Mouse (Mus musculus): Measurements from ENCODE around the gene Efl1. TPM values are rescaled to one million over a fixed set of nuclear protein-coding genes. Genes with fewer than 3 reads are reported as not detected.
"Not testable (repeated sequence)": the region's sequence is repeated elsewhere in the genome, so short reads cannot be mapped to it uniquely, and the experiment has no call there.

Efl1 gene
- total RNA-seq, 2 experiments from 2014 or later, result 10.3 to 12.5 TPM

DNA sequence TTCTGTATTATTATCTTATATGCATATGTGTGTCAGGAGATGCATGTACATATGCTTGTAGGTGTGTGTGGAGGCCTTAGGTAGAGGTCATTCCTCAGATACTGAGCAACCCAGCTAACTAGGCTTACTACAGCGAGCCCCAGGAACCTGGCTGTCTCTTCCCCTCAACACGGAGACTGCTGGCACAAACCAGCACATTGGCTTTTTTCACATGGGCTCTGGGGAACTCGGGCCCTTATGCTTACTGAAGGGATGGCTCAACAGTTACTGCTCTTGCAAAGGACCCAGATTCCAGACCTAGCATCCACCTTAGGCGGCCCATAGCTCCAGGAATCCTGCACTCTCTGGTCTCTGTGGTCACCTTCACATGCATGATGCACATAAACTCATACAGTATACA lies 110.7 kb downstream of the Efl1 start:
- DNase-seq, result no peak

DNA sequence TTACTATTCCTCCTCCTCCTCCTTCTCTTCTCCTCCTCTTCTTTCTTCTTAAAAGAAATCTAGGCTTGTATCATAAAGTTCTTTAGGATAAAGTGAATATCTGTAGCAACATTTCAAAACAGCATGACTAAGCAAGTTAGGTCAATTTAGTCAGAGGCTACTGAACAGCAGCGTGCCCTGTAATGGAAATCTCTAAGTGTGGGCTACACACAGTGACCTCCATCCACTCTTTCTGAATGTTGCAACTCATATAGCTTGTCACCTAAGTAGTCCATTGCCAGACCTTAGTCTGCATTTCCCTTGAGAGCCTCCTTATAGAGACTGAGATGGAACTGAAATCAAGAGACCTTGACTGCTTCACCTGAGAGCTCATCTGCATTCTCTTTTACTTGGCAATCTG lies 116.5 kb downstream of the Efl1 start:
- DNase-seq, result no peak

DNA sequence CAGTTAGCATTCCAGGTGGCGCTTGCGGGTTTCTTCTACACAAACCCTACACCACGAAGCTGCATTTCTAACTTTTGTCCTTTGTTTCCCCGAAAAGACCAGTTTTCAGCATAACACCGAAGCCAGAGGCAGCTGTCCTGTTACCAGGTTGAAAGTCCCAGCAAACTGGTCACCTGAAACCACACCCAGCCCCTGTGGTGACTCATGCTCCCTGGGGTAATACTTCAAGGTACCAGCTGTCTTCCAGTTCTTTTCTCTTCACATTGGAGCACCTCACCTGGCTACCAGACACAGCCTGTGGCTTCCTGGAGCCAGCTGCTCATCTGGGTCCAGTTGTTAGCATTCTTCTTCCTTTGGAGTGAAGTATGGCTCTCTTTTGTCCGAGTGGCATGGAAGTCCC lies 118.2 kb downstream of the Efl1 start:
- no peak for DNase-seq

DNA sequence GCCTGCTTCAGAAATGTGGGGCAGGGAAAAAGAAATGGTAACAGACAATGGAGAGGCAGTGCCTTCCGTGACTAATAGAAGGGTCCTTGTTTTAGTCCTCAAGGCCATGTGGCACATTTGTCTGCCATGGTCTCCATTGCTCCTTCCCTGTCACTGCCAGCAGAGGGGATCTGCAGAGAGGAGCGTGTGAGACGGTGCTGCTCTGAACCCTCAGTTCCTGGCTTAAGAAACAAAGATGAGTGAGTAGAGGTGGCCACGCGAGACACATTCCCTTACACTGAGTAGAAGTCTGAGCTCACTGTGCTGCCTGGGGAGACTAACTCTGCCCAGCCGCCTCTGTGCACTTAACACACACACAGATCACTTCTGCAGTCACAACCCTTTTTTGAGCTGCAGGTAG lies 121.8 kb downstream of the Efl1 start:
- no peak for DNase-seq

DNA sequence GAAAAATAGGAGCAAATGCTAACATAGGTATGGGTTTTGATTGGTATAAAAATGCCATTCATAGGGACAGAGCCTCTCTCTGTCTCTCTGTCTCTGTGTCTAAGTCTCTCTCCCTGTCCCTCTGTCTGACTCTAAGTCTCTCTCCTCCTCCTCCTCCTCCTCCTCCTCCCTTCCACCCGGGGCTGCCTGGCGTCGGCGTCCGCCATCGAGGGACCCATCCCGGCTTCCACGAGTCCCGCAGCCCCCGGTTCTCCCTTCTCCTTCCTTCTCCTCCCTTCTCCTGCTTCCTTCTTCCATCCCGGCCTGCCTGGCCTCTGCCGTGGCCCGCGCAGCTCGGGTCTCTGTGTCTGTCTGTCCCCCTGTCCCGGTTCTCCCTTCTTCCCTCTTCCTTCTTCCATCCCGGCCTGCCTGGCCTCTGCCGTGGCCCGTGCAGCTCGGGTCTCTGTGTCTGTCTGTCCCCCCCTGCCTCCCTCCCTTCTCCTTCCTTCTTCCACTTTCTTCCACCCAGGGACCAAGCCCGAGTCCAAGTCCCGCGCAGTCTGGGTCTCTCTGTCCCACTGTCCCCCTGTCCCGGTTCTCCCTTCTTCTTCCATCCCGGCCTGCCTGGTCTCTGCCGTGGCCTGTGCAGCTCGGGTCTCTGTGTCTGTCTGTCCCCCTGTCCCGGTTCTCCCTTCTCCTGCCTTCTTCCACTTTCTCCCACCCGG lies 122.7 kb downstream of the Efl1 start:
- DNase-seq, result not testable (repeated sequence)

DNA sequence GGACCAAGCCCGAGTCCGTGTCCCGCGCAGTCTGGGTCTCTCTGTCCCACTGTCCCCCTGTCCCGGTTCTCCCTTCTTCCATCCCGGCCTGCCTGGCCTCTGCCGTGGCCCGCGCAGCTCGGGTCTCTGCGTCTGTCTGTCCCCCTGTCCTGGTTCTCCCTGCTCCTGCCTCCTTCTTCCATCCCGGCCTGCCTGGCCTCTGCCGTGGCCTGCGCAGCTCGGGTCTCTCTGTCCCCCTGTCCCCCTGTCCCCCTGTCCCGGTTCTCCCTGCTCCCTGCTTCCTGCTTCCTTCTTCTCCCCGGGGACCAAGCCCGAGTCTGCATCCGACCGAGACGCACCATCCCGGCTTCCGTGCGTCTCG lies 123.2 kb downstream of the Efl1 start:
- DNase-seq, result not testable (repeated sequence)

DNA sequence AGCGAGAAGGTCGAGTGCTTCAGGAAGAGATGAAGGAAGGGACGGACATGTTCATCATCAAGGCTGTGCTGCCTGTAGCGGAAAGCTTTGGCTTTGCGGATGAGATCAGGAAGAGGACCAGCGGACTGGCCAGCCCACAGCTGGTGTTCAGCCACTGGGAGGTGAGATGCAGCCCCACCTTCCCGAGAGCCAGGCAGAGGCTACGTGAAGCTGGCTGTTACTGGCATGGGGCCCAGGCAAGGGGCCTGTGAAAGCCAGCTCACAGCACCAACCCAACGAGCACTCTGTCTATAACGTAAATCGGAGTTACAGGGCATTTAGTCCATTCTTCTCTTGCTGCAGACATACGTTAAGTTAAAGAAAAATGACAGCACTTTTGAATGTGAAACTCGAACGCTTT lies 124.1 kb downstream of the Efl1 start:
- DNase-seq, result no peak

DNA sequence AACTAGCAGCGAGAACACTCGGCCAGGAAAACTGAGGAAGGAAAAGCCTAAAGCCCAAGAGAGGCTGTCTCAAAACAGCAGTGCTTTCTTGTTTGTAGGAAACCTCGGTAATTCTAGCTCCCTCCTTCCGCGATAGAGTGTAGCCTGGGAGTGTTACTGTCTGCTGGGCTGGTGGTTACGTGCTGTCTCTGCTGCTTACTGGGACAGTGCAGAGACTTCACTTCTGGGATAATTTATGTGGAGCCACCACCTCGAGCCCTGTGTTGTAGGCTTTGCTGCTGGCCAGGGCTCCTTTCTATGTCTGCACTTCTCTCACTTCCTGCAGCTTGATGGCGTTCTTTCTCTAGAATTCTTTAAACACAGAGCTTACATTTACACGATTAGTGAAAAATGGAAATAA lies 124.7 kb downstream of the Efl1 start:
- DNase-seq, result no peak

DNA sequence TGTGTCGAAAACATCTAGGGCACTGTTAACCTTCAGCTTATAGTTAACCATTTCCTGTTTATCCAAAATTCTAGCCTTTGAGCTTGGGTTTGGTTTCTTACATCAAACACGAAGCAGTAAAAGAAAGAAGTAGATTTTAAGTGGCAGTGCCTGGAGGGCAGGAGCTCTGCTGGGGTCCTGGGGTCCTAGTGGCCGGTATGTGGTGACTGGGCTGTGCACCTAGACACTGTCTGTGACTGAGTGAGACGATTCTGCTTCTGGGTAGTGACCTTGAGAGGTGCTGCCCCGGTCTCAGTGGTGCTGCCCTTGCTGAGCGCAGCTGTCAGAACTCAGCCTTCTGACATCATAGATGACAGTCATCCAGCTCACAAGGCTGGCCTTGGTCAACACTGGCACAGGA lies 125.5 kb downstream of the Efl1 start:
- no peak for DNase-seq

DNA sequence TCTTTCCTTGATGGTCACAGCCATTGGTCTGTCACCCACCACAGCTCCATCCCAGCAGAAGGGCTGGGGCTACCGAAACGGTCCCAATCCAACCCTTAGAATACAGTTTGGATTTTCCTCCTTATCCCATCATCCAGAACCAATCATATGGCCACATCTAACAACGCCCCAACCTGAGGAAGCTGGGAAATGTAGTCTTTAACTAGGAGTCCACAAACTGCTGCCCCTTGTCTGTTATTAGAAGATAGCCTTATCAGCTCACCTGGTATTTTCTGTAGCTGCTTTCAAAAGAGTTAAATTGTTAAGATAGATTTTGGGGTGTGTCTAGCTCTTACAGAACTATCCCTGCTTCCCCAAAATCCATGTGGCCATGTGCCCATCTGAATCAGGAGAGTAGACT lies 126.7 kb downstream of the Efl1 start:
- no peak for DNase-seq

DNA sequence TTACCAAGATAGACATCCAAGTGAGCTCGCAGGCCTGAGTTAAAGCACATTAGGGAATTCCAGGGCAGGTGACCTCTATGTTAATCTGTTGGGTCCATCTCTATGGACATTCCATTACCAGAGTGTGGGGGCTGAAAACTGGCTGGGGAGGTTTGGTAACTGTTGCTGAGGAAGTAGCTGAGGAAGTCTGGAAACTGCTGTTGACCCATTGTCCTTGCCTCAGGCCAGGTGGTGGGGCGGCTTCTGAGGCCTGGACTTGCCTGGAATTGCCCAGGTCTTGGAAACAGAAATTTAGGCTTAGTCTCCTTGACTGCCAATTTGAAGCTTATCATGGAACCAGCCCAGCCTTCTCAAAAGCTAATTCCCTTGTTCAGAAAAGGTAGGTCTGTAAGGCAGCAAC lies 134.7 kb downstream of the Efl1 start:
- no peak for DNase-seq

DNA sequence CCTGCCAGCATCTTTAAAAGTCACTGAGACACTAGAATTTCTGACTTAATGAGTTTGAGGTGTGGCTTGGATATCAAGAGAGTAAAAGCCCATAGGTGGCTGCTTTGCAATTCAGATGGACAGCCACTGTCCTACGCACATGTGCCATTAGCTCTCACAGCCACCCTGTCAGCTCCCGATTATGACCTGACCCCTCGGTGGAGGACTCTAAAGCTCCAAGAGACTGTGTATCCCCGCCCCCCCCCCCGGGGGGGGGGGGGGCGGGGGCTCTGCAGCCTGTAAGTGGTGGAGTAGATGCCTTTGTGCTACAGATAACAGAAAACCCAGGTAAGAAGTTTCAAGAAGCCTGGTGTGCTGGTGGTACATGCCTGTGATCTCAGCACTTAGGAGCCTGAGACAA lies 135.3 kb downstream of the Efl1 start:
- DNase-seq, result no peak

DNA sequence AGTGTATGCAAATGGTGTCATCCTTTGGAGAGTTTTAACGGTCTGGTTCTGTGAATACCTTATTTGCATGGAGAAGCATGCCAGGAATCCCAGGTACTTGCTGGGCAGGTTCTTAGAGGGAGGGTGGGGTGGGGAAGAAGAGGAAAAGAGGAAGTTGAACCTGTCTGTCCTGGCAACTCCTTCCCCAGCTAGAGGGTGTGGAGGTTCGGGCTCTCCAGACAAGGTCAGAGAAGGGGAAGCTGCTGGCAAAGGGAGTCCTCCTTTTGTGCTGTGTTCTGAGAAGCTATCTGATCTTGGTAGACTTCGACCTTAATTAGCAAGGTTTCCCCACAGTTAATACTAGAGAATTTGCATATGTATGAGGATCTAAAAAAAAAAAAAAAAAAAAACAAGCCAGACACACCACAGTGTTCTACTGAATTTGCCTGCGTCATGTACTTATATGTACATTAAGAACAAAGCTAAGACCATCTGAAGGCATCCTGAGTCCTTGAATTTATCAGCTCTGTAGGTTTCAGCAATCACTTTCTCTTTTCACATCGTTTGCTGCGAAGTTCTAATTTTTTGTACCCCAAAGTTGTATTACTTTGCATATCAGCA lies 137.0 kb downstream of the Efl1 start:
- no peak for DNase-seq

DNA sequence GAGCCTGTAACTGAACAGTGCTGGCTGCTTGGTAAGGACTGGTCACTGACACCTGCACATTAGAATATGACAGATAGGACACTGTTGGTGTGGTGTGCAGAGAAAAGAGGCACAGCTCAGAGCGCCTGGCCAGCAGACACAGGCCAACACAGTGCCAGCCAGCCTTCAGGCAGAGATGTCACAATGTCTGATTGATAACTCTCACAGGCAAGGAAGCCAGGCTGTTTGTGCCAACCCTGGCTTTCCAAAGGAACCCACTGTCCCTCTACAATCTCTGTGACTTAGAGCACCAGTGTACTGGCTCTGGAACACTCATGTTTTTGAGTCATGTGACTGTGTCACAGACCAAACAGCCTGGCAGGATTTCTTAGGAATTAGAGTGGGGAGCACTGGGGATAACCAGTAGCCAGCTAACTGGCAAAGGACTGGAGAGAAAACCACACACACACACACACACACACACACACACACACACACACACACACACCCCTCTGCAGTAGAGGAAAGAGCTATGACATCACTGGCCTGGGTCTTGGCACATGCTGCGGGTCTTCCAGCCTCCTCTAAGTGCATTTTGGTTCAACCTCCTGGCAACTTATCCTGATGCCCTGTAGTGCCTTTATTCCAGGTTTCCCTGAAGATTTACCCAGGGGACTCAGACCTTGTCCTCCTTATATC lies 137.7 kb downstream of the Efl1 start:
- no peak for DNase-seq

DNA sequence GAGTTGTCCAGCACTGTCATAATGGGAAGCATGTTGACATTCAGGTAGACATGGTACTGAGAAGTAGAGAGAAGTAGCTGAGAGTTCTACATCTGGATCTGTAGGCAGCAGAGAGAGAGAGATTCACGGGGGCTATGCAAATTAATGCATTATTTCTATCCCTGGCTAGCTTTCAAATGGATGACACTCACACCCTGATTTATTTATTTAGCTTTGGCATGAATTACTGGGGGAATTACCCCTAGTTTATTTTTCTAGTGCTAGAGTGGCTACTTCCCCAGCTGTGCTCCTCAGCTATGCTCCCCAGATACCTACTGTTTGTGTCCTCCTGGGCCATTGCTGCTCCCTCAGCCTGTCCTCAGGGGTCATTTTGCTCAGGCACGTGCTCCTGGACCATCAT lies 144.2 kb downstream of the Efl1 start:
- no peak for DNase-seq

DNA sequence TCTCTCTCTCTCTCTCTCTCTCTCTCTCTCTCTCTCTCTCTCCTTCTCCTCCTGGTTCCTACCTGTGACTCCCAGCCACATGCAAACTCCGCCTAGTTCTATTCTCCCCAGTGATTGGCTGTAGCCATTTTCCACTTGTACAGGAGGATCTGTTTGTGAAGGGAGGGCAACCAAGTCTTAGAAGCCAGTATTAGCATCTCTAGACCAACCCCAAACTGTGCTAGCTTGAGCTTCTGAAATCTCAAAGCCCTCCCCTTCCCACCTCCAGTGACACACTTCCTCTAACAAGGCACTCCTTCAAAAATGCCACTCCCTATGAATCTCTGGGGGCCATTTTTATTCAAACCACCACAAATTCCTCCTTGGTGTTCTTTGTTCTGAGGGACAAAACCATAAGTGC lies 144.7 kb downstream of the Efl1 start:
- DNase-seq, result no peak

DNA sequence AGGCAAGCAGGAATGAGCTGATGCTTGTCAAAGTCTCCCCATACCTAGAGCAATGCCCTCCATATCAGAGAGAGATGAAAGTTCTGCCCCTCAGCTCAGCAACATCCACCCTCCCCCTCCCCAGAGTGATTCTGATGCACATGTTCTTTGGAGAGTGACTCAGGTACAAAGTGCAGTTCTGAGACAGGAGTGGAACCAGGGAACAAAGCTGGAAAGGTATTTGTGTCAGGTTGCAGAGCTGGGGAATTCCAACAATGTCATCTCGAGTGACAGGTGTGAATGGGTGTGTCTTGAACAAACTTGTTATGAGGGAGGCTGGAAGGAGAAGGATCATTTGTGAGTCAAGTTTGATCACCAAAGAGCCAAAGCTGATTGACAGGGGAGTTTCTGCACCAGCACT lies 146.1 kb downstream of the Efl1 start:
- no peak for DNase-seq

DNA sequence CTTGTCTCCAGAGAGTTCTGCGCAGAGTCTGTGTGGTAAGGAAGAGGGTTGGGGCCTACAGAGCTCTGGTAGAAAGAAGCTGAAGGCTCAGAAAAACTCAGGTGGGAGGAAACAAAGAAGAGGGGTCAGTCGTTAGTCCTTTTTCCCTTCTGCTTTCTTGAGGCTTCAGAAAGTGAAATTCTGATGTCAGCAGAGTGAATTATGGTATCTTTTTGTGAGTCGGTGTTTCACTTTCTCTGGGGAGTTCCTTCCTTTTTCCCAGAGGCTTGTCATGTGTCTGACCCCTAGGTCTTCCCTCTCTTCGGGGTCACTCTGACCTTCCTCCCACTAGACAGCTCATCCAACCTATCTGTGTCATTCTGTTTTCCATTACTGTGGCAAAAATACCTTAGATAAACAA lies 153.8 kb downstream of the Efl1 start:
- DNase-seq, result no peak

DNA sequence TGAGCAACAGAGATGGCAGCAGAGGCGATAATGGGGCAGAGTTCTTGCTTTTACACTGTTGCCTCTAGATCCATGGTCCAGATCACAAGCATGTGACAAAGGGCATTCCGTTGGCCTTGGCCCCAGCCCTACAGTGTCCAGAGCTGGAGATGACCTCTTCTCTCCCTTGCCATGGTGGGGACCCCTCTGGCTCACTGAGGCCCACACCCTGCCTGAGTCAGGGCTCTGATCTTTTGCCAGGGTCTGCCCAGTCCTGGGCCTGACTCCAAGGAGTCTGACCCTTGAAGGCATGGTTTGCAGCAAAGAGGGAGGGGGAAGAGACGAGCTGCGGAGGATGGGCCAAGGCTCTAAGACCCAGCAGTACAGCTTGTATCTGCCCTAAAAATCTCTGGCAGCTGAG lies 159.8 kb downstream of the Efl1 start:
- DNase-seq, result no peak

DNA sequence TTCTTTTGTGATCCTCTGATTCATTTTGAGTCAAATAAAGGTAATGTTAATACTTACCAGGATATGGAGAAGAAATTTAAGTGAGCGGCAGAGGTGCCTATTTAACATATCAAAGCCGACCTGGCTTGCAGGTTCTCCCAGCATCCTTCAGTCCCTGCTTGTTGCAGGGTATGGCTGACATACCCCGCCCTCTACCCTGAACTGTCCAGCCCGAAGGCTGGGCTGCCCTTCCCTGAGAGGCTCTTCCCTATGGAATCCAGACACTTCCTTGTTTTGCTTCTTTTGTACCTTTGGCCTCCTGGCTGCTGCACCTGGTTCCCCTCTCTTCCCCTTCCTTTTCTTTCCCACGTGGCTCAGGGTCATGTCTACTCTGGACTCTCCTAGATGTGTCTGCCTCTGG lies 160.7 kb downstream of the Efl1 start:
- no peak for DNase-seq

DNA sequence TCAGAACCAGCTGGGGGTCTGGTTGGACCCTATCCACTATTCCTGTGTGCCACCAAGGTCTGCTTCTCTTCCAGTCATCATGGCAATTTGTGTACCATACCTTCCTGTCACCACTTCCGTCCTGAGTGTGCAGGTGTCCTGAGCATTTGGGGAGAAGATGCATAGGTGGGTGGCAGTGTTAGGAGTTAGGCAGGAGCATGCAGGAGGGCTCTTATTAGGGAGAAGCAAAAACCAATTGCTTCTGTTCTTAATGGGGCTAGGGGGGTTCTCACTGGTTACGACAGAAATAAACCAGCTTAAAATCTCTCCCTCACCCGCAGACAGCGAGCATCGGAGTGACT lies 162.4 kb downstream of the Efl1 start:
- DNase-seq, result no peak

DNA sequence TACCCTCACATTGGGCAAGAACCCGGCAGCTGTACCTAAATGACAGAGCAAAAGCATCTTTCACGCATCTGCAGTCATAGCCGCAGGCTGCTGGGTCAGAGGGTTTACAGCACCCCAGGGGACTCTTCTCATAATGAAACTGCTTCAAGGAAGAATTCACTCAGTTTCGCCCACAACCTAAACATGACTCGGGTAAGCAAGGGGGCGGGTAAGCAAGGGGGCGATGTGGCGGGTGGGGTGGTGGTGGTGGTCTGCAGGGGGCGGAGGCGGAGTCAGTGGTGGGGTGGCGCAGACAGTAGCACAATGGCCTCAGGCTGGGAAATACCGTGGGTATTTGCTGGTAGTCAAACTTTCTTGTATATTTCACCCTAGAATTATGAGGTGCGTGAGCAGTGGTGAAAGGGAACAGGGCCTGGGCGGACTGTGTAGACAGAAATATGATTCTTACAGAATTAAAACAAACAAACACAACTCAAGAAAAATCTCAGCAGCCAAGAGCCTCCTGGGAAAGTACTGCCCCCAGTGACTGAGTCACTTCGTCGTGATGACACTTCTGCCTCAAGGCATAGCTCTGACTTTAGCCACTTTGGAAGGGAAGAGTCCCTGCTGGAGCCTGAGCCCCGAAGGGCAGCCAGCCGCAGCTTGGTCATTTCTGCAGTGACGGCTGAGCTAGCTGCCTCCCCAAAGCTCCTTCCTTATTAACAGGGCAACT lies 162.9 kb downstream of the Efl1 start:
- DNase-seq, result no peak

Measured in gastrocnemius, postnatal 10 days (tissue).